Mouse (Mus musculus) lung, postnatal 0 days (tissue): Measurements from ENCODE around the gene Pkdrej.

Source experiments
- CTCF ChIP-seq: IDR thresholded peaks from 2 replicates; pipeline ENCODE4 v1.5.1; 2016; ENCODE audit warnings: antibody characterized with exemption, mild to moderate bottlenecking
- EP300 ChIP-seq: IDR thresholded peaks from 2 replicates; pipeline ENCODE4 v1.6.1; 2016; ENCODE audit warnings: antibody characterized with exemption, mild to moderate bottlenecking, control low read depth

DNA sequence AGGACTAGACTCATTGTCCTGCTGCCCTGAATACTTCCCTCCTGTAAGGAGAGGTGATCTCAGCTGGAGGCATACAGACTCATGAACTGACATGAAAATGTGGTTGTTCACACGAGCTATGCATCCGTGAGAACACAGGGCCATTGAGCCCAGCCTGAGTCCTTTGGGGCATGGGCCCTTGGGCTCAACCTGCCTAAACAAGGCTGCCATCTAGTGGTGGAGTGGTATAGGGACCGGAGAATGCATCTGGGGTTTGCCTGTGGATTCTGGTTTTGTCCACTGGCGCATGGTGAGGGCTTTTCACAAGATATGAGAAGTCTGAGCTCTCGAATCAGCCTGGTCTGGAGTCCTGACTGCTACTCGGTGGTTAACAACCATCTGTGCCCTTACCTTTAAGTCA, 46.2 kb upstream of the Pkdrej start:
- TF ChIP-seq CTCF = peak; percentile 96
- no peak for TF ChIP-seq EP300
